Mouse (Mus musculus) liver, embryonic 11.5 days (tissue): ENCODE results near the gene Trmt13. TPM values are rescaled to one million over a fixed set of nuclear protein-coding genes. Genes with fewer than 3 reads are reported as not detected.
"Not testable (repeated sequence)": the region's sequence is repeated elsewhere in the genome, so short reads cannot be mapped to it uniquely, and the experiment has no call there.

Experiments
- ATAC-seq: fragments of 200-750 bp; cut with Nextera tagmentation; replicated peaks from 2 replicates; pipeline ENCODE4 v1.8.0; 2017; ENCODE audit warnings: moderate number of reproducible peaks, mild to moderate bottlenecking, moderate TSS enrichment, moderate library complexity; ENCODE audit not compliant: low FRiP score
- DNase-seq: peaks from one replicate; pipeline ENCODE4 v3.0.0-alpha.2; 2017; ENCODE audit warnings: low spot score
- H3K27ac ChIP-seq: fragments of 300-500 bp; sonication (generic); 2 replicates; pipeline ENCODE4 v1.5.1; 2014; ENCODE audit warnings: mild to moderate bottlenecking, low read depth, low read length, control low read depth
- H3K27me3 ChIP-seq: fragments of 300-500 bp; sonication (generic); replicated peaks from 2 replicates; pipeline ENCODE4 v1.6.1; 2014; ENCODE audit warnings: low read length, mixed read lengths; ENCODE audit not compliant: control insufficient read depth, insufficient read depth
- H3K36me3 ChIP-seq: fragments of 300-500 bp; sonication (generic); 2 replicates; pipeline ENCODE4 v1.6.1; 2014; ENCODE audit warnings: mild to moderate bottlenecking, low read length, moderate library complexity, mixed read lengths; ENCODE audit not compliant: control insufficient read depth, insufficient read depth
- H3K4me1 ChIP-seq: fragments of 300-500 bp; sonication (generic); replicated peaks from 2 replicates; pipeline ENCODE4 v1.6.1; 2014; ENCODE audit warnings: low read length, mixed read lengths; ENCODE audit not compliant: control insufficient read depth, insufficient read depth
- H3K4me2 ChIP-seq: fragments of 300-500 bp; sonication (generic); 2 replicates; pipeline ENCODE4 v1.6.1; 2014; ENCODE audit warnings: mild to moderate bottlenecking, control low read depth, moderate library complexity
- H3K4me3 ChIP-seq: fragments of 300-500 bp; sonication (generic); 2 replicates; pipeline ENCODE4 v1.5.1; 2014; ENCODE audit warnings: low read depth, low read length, control low read depth
- H3K9ac ChIP-seq: fragments of 300-500 bp; sonication (generic); 2 replicates; pipeline ENCODE4 v1.6.1; 2014; ENCODE audit warnings: low read depth, low read length, control low read depth
- H3K9me3 ChIP-seq: fragments of 300-500 bp; sonication (generic); 2 replicates; pipeline ENCODE4 v1.6.1; 2016; ENCODE audit warnings: low read length, inconsistent platforms, mixed read lengths; ENCODE audit not compliant: control insufficient read depth
- WGBS: fragments of 180-500 bp; shearing (Covaris S2); extraction: QIAGEN DNeasy Blood & Tissue Kit; methylation state at CpG from one replicate; pipeline ENCODE4 v1.1.7; 2014; 5-methylcytosine and 5-hydroxymethylcytosine counted together
- polyA plus RNA-seq: library from polyadenylated mRNA; unstranded; fragments of >200 nt; fragmentation: Nextera tagmentation; extraction: Ambion mirVana; gene quantifications from 2 replicates; pipeline ENCODE4 v1.2.1, GENCODE M21; 2014

Gene Trmt13
- polyA plus RNA-seq, 1 experiment from 2014 or later: 26.3 TPM

DNA sequence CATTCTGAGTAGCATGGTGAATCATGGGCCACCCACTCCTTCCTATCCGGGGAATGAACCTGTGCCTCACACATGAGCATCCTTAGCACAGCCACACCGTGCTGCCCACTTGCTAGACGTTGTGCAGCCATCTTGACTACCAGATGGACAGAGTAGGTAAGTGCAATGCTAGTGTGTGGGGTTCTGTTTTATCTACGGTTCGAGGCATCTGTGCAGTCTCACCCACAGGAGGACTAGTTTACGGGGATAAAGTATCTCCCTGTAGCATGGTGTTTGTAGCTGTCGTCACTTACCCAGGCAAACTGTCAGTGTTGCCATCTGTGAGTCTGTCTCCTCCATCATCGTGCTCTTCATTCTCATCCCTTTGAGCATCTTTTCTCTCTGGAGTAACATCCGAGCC, 32.2 kb downstream of the Trmt13 start:
- Histone ChIP-seq H3K4me1 (no peaks in the 10 kb centered on the region), H3K27me3 (no peaks in the 10 kb centered on the region), H3K9me3 (no peaks in the 10 kb centered on the region), H3K4me3 (no peak overlapping the region), H3K9ac (no peak overlapping the region), H3K27ac (no peak overlapping the region), H3K4me2 (no peak overlapping the region), H3K36me3 (peaks cover 37% of the 10 kb centered on the region)
- WGBS: 94% methylated on average over 9 of the region's 9 CpGs
- ATAC-seq (no peak), DNase-seq (no peak)

DNA sequence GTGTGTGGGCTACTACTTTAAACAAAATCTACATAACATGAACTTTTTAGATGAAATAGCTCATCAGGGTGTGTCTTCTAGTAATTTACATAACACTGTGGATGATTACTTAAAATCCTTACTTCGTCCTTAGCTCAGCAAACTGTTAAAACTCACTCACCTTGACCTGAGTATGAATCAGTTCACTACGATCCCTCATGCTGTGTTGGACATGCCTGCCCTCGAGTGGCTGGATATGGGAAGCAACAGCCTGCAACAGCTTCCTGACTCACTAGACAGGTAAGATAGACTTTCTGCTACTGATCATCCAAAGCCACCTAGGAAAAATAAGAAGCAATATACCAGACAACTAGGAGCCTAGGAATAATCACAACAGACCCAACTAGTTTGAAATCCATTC, 37.1 kb downstream of the Trmt13 start:
- no peaks in the 10 kb centered on the region for H3K27me3 ChIP-seq
- H3K9ac ChIP-seq: no peak overlapping the region
- WGBS: 58% methylated on average over 3 of the region's 3 CpGs
- H3K4me2 ChIP-seq: no peak overlapping the region
- H3K27ac ChIP-seq: no peak overlapping the region
- peaks cover 10% of the 10 kb centered on the region for H3K36me3 ChIP-seq
- H3K4me3 ChIP-seq: no peak overlapping the region
- no peak for DNase-seq
- no peaks in the 10 kb centered on the region for H3K4me1 ChIP-seq
- no peaks in the 10 kb centered on the region for H3K9me3 ChIP-seq
- ATAC-seq: no peak

DNA sequence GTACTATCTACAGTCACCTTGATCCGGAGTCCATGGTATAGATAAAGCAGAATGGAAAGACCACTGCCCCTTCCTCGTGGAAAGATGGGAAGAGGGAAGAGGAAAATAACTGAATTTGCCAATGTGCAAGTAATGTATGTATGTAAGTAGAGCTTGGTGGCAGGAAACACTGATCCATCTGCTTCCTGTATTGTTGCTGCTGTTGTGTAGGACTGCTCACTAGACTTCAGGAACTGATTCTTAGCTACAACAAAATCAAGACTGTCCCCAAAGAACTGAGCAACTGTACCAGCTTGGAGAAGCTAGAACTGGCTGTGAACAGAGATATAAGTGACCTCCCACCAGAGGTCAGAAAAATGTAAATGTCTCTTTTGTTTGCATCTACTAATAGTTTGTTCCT, 43.8 kb downstream of the Trmt13 start:
- H3K4me3 ChIP-seq: no peak overlapping the region
- H3K27me3 ChIP-seq: no peaks in the 10 kb centered on the region
- H3K4me1 ChIP-seq: no peaks in the 10 kb centered on the region
- H3K27ac ChIP-seq: no peak overlapping the region
- no peak overlapping the region for H3K4me2 ChIP-seq
- H3K36me3 ChIP-seq: peaks cover 5% of the 10 kb centered on the region; the same call in 1 of the 2 replicates
- ATAC-seq (no peak), DNase-seq (no peak)
- H3K9me3 ChIP-seq: peaks cover 3% of the 10 kb centered on the region; the same call in 1 of the 2 replicates
- 37% methylated on average over 2 of the region's 2 CpGs for whole genome bisulfite sequencing
- H3K9ac ChIP-seq: no peak overlapping the region

DNA sequence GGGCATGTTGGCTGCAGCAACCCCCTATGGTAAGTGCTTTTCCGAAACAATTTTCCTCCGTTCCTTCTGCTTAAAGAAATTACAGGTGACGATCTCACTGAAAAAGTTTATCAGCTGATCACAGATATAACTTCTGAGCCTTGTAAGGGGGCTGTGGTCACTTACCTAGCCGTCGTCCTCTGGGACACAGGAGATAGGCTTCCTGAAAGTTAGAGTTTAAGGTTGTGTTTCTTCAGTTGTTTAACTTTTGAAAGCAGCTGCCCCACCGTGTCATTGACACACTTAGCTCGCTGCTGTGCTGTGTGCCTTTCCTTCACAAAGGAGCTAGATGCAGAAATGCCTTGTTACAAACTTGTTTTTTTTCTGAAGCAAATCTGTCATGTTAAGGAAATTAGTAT, 51.3 kb downstream of the Trmt13 start:
- Histone ChIP-seq H3K4me3 (peak overlapping the region; percentile 50), H3K27me3 (no peaks in the 10 kb centered on the region), H3K4me1 (peaks cover 12% of the 10 kb centered on the region), H3K27ac (peak overlapping the region; percentile 91), H3K9me3 (peaks cover 3% of the 10 kb centered on the region; the same call in 1 of the 2 replicates), H3K4me2 (peak overlapping the region; percentile 75), H3K36me3 (peaks cover 5% of the 10 kb centered on the region; the same call in 1 of the 2 replicates), H3K9ac (peak overlapping the region; percentile 60)
- DNase-seq: no peak
- ATAC-seq: peak; percentile 64
- 29% methylated on average over 7 of the region's 7 CpGs for WGBS

DNA sequence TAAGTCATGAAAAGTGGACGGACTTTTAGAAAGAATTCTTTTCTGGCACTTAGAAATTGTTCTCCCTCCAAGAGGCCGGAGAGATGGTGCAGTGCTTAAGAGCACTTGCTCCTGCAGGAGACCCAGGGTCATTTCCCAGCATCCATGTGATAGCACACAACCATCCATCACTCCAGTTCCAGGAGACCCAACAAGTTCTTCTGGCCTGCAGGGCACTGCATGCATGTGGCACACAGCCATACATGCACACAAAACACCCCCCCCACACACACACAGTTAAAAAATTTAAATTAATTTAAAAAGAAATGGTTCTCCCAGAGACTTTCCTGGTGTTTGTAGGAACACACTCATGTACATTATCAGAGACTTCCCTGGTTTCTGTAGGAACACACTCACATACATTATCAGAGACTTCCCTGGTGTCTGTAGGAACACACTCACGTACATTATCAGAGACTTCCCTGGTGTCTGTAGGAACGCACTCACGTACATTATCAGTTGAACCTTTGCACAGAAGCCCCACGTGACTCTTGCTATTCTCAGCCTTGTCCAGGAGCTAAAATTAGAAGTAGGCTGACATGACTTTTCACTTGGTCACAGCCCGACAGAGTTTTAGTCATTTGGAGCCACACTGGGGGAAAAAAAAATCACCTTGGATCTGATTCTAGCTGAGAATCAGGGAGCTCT, 51.8 kb downstream of the Trmt13 start, which contains the start of gene Lrrc39:
Lrrc39 (plus strand) TSS at position 566 of the 687 bp plus-strand sequence.
- H3K9me3 ChIP-seq: peaks cover 3% of the 10 kb centered on the region; the same call in 1 of the 2 replicates
- peak within 1 kb of the TSS; percentile 60 for H3K9ac ChIP-seq
- ATAC-seq (peak; percentile 100), DNase-seq (peak; percentile 57)
- H3K27ac ChIP-seq: peak within 1 kb of the TSS; percentile 91
- WGBS: 29% methylated on average over 7 of the region's 7 CpGs
- peaks cover 12% of the 10 kb centered on the region for H3K4me1 ChIP-seq
- H3K36me3 ChIP-seq: peaks cover 5% of the 10 kb centered on the region; the same call in 1 of the 2 replicates
- H3K4me2 ChIP-seq: peak within 1 kb of the TSS; percentile 75
- no peaks in the 10 kb centered on the region for H3K27me3 ChIP-seq
- peak within 1 kb of the TSS; percentile 50 for H3K4me3 ChIP-seq

DNA sequence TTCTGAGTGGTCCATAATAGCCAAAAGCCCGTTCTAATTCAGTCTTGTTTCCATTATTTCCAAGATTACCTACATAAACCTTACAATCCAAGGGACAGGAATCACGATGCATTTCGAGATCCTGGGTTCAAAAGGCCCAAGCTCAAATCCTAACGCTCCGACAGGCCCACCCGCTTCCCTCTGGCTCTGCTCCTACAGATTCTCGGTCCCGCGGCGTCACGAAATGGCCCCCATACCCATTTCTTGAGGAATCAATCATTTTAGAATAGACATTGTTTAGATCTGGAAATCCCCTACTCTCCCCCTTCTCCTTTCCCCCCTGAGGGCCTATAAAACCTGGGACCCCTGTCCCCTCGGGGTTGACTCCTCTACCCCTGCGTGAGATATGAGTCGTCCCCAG, 53.1 kb downstream of the Trmt13 start:
- H3K4me1 ChIP-seq: peaks cover 12% of the 10 kb centered on the region
- not testable (repeated sequence) for DNase-seq, H3K4me3 ChIP-seq, H3K9me3 ChIP-seq, ATAC-seq, H3K36me3 ChIP-seq, H3K4me2 ChIP-seq, H3K27ac ChIP-seq, H3K9ac ChIP-seq, H3K27me3 ChIP-seq
- WGBS: 94% methylated on average over 13 of the region's 14 CpGs

DNA sequence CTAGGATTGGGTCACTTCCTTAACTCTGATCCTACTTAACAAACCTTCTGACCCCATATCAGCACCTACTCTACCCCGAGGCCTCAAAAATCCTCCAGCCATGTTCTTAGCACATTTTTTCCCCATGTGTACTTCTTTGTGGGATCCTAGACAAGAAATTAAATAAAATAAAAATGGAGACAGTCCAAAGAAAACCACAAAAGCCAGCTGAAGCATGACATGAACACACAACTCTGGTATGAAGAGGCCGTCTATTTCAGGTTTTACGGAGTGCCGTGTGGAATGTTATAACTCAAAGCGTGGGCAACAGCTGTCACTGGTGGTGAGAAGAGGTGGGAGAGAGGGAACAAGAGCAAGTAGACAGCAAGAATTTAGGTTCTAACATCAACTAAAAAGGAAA, 63.0 kb downstream of the Trmt13 start:
- Histone ChIP-seq H3K4me2 (no peak overlapping the region), H3K9ac (no peak overlapping the region), H3K36me3 (peaks cover 8% of the 10 kb centered on the region; the same call in 1 of the 2 replicates), H3K4me3 (no peak overlapping the region), H3K9me3 (no peaks in the 10 kb centered on the region), H3K27ac (no peak overlapping the region), H3K4me1 (no peaks in the 10 kb centered on the region), H3K27me3 (no peaks in the 10 kb centered on the region)
- ATAC-seq (no peak), DNase-seq (no peak)
- WGBS: 91% methylated on average over 5 of the region's 5 CpGs

DNA sequence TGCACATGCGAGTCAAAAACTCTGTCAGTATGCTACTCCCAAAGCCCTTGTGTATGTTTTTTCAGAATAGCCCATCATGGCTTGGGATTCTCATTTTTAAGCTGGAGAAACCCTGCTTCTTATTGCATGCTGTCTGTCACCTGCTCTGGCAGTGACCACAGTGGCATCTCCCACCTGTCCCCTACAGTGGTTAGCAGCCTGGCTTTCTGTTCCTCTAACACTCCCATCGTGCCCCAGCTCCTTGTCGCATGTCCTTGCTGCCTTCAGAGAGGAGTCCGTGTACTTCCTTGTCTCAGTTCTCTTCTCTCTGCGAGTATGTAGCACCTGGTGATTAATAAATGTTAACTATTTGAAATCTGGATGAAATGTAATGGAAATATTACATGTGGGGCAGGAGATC, 67.0 kb downstream of the Trmt13 start:
- no peak overlapping the region for H3K4me3 ChIP-seq
- no peak overlapping the region for H3K27ac ChIP-seq
- H3K9me3 ChIP-seq: no peaks in the 10 kb centered on the region
- no peak overlapping the region for H3K9ac ChIP-seq
- DNase-seq: no peak
- 83% methylated on average over 5 of the region's 5 CpGs for WGBS
- H3K27me3 ChIP-seq: no peaks in the 10 kb centered on the region
- no peak overlapping the region for H3K4me2 ChIP-seq
- ATAC-seq: no peak
- H3K4me1 ChIP-seq: peaks cover 1% of the 10 kb centered on the region; the same call in 1 of the 2 replicates
- H3K36me3 ChIP-seq: peaks cover 12% of the 10 kb centered on the region; the same call in 1 of the 2 replicates

DNA sequence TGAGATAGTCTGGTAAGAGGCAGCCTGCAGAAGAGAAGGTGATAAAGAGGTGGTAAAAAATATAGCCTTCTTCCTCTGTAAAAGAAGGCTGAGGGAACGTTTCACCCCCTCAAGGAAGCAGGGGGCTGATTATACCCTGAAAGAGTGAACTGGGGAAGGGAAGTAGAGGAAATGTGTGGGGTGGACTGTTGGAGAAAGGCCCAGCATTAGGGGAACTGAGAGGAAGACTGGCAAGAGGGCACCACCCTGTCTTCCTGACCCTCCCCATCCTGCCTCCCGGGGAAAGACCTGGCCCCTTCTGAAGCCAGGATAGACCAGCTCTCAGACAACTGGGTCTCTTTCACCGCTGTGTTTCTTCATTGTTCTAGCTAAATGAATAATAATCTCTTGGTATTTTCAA, 71.9 kb downstream of the Trmt13 start:
- Histone ChIP-seq H3K27me3 (no peaks in the 10 kb centered on the region), H3K36me3 (peaks cover 15% of the 10 kb centered on the region; the same call in 1 of the 2 replicates), H3K4me2 (no peak overlapping the region), H3K9ac (no peak overlapping the region), H3K9me3 (no peaks in the 10 kb centered on the region), H3K27ac (no peak overlapping the region), H3K4me1 (peaks cover 3% of the 10 kb centered on the region; the same call in 1 of the 2 replicates), H3K4me3 (no peak overlapping the region)
- 43% methylated on average over 3 of the region's 3 CpGs for WGBS
- no peak for DNase-seq
- ATAC-seq: no peak
